Mouse (Mus musculus): ENCODE measurements around the gene Nelfcd.

DNA sequence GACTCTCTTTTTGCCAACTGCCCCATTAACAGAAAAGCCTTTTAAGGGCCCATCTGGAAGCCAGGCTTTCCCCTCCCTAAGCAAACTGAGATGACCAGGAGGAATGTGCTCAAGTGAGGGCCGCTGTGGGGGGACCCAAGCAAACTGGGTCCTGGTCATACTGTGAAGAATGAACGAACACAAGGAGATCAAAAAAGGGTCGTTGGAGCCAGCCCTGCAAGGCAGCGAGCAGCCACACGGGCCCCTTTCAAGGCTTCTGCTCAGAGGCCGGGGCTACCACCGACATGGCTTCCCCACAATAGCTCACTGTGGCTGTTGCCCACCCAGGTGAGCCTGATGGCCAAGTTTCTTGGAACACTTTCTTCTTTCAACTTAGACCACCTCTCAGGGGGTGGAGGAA lies 30.9 kb downstream of the Nelfcd start:
- TF ChIP-seq CTCF (IDR thresholded peaks at IDR 0.05; ENCODE audit: extremely low read depth, insufficient read depth, insufficient read length, insufficient replicate concordance), result no peak
- TF ChIP-seq POLR2A (IDR thresholded peaks at IDR 0.05; ENCODE audit: low read depth, low read length), result no peak
